In the genomic region with DNA sequence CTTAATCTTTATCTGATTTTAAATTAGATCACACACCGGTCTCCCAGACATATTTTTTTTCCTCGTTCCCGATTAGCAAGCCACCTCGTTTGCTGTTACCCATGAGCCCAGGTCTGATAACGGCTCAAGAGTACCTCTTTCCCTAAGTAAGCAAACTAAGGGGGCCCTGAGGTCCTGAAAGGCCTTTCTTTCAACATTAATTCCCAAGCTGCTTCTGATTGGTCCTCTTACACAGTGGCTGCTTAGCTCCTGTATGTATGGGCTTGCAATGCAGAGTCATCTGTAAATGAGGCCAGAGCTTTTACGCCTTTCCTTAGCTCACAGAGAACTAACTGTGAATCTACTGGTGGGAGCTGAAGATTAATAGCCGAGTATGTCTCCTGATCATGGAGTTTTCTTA, we compare ENCODE assay signal across 23 mouse cellular contexts. TPM values are rescaled to one million over a fixed set of nuclear protein-coding genes. Genes with fewer than 3 reads are reported as not detected.
A peak's percentile ranks its signal among the peaks of the same experiment; 100 is the strongest.
DNase-seq lines count a peak whose midpoint lies in the region; ATAC-seq and TF ChIP-seq lines count a peak whose summit lies in the region.
"Had no signal": no experiment of that assay in that cellular context is flagged by ENCODE, and none has a peak within 500 bp of the region (broad histone marks: within the 10 kb centered on the region; RNA-seq: fewer than 3 reads in every experiment).

No protein-coding gene starts in this region.

- no peak overlapping the region for H3K4me3 ChIP-seq in heart, postnatal 0 days (ENCODE audit: low read depth, low read length)
- H3K4me3 ChIP-seq in lung, embryonic 16.5 days (ENCODE audit: low read length), result no peak overlapping the region
- no peak overlapping the region for H3K4me3 ChIP-seq in G1E (ENCODE audit: low read depth, low read length)
- H3K4me3 ChIP-seq in stomach, embryonic 15.5 days (replicated peaks), result no peak overlapping the region
- H3K4me3 ChIP-seq: embryonic facial prominence, embryonic 12.5 days; forebrain, embryonic 12.5 days; hindbrain, embryonic 12.5 days had no signal

- H3K27ac ChIP-seq in heart, postnatal 0 days (ENCODE audit: low read depth), result no peak overlapping the region
- H3K27ac ChIP-seq in lung, embryonic 16.5 days (ENCODE audit: low read length), result no peak overlapping the region
- H3K27ac ChIP-seq in stomach, embryonic 15.5 days, result no peak overlapping the region
- H3K27ac ChIP-seq: embryonic facial prominence, embryonic 12.5 days; forebrain, embryonic 12.5 days; hindbrain, embryonic 12.5 days had no signal

- DNase-seq in heart, postnatal 0 days (ENCODE audit: low spot score), result no peak
- DNase-seq in heart, adult 18-20 months, result no peak
- DNase-seq in lung, postnatal 10 days, result no peak
- no peak for DNase-seq in G1E (ENCODE audit: low spot score)
- no peak for DNase-seq in ovary, postnatal 36 days (ENCODE audit: low spot score)
- DNase-seq: adrenal gland, postnatal 14 days; B cell, adult 2 months; cerebellum, adult 11-12 months; cerebellum, adult 9-10 months; cerebellum, postnatal 25 days; gastrocnemius, postnatal 10 days; heart, postnatal 4 days had no signal

- TF ChIP-seq CTCF in heart, postnatal 0 days (IDR thresholded peaks at IDR 0.05; ENCODE audit: low read depth), result no peak
- TF ChIP-seq CTCF in G1E (IDR thresholded peaks at IDR 0.05; ENCODE audit: low read depth, low read length), result no peak

- H3K4me2 ChIP-seq in heart, postnatal 0 days (ENCODE audit: low read depth, low read length), result 0 out of 2 replicates have a peak overlapping the region, but pooled peaks have one; percentile 4
- peak overlapping the region; percentile 37; the same call in 1 of the 2 replicates for H3K4me2 ChIP-seq in lung, embryonic 16.5 days (ENCODE audit: low read depth, low read length)
- no peak overlapping the region for H3K4me2 ChIP-seq in stomach, embryonic 15.5 days
- H3K4me2 ChIP-seq: embryonic facial prominence, embryonic 12.5 days; forebrain, embryonic 12.5 days; hindbrain, embryonic 12.5 days had no signal

- H3K9me3 ChIP-seq in heart, postnatal 0 days (replicated peaks; ENCODE audit: control insufficient read depth, low read length), result no peaks in the 10 kb centered on the region
- H3K9me3 ChIP-seq in lung, embryonic 16.5 days (ENCODE audit: control insufficient read depth, low read length), result no peaks in the 10 kb centered on the region
- no peaks in the 10 kb centered on the region for H3K9me3 ChIP-seq in G1E (replicated peaks)
- H3K9me3 ChIP-seq in stomach, embryonic 15.5 days, result no peaks in the 10 kb centered on the region
- H3K9me3 ChIP-seq: embryonic facial prominence, embryonic 12.5 days; forebrain, embryonic 12.5 days; hindbrain, embryonic 12.5 days had no signal

- no peaks in the 10 kb centered on the region for H3K27me3 ChIP-seq in heart, postnatal 0 days (ENCODE audit: control insufficient read depth, insufficient read depth, low read length)
- H3K27me3 ChIP-seq in lung, embryonic 16.5 days (ENCODE audit: control insufficient read depth, insufficient read depth, low read depth, low read length), result no peaks in the 10 kb centered on the region
- no peaks in the 10 kb centered on the region for H3K27me3 ChIP-seq in G1E (ENCODE audit: insufficient read depth, low read length)
- no peaks in the 10 kb centered on the region for H3K27me3 ChIP-seq in stomach, embryonic 15.5 days (replicated peaks)
- H3K27me3 ChIP-seq: embryonic facial prominence, embryonic 12.5 days; forebrain, embryonic 12.5 days; hindbrain, embryonic 12.5 days; Patski had no signal

- H3K36me3 ChIP-seq in heart, postnatal 0 days (replicated peaks; ENCODE audit: control insufficient read depth, insufficient read depth, low read length), result no peaks in the 10 kb centered on the region
- no peaks in the 10 kb centered on the region for H3K36me3 ChIP-seq in lung, embryonic 16.5 days (ENCODE audit: control insufficient read depth, insufficient read depth, low read length)
- no peaks in the 10 kb centered on the region for H3K36me3 ChIP-seq in G1E (replicated peaks)
- no peaks in the 10 kb centered on the region for H3K36me3 ChIP-seq in stomach, embryonic 15.5 days
- H3K36me3 ChIP-seq: embryonic facial prominence, embryonic 12.5 days; forebrain, embryonic 12.5 days; hindbrain, embryonic 12.5 days had no signal

- no peak overlapping the region for H3K9ac ChIP-seq in heart, postnatal 0 days (replicated peaks; ENCODE audit: low read depth, low read length)
- H3K9ac ChIP-seq in lung, embryonic 16.5 days (ENCODE audit: low read length), result no peak overlapping the region
- H3K9ac ChIP-seq in stomach, embryonic 15.5 days, result no peak overlapping the region
- H3K9ac ChIP-seq: embryonic facial prominence, embryonic 12.5 days; forebrain, embryonic 12.5 days; hindbrain, embryonic 12.5 days had no signal

- 44% methylated on average over 7 of the region's 7 CpGs for WGBS in heart, postnatal 0 days
- WGBS in lung, embryonic 16.5 days, result 21% methylated on average over 7 of the region's 7 CpGs
- WGBS in stomach, embryonic 15.5 days, result 43% methylated on average over 7 of the region's 7 CpGs

- no peak for TF ChIP-seq EP300 in heart, postnatal 0 days (IDR thresholded peaks at IDR 0.05; ENCODE audit: low read depth)

- H3K4me1 ChIP-seq in heart, postnatal 0 days (ENCODE audit: control insufficient read depth, insufficient read depth), result peaks cover 9% of the 10 kb centered on the region
- peaks cover 11% of the 10 kb centered on the region for H3K4me1 ChIP-seq in lung, embryonic 16.5 days (replicated peaks; ENCODE audit: control insufficient read depth, insufficient read depth, low read length)
- H3K4me1 ChIP-seq in G1E (ENCODE audit: insufficient read depth, low read depth, low read length), result peaks cover 55% of the 10 kb centered on the region
- H3K4me1 ChIP-seq in stomach, embryonic 15.5 days, result no peaks in the 10 kb centered on the region
- H3K4me1 ChIP-seq: hindbrain, embryonic 12.5 days had no signal

- no peak for ATAC-seq in heart, postnatal 0 days (ENCODE audit: insufficient read depth, low read depth)
- ATAC-seq in lung, embryonic 16.5 days (ENCODE audit: low read depth), result peak; percentile 85
- ATAC-seq in G1E (ENCODE audit: extremely low read depth, insufficient number of reproducible peaks, low FRiP score, poor library complexity, severe bottlenecking), result peak; percentile 24
- ATAC-seq in stomach, embryonic 15.5 days (ENCODE audit: insufficient read depth, low FRiP score, low read depth), result peak; percentile 60; the same call in 1 of the 2 replicates
- ATAC-seq: activated CD4-positive, CD25-positive, alpha-beta regulatory T cell, adult 4 months; CD4-positive, CD25-positive, alpha-beta regulatory T cell, adult 4 months; forebrain, embryonic 16.5 days; hindbrain, embryonic 16.5 days; inflammation-experienced regulatory T-cells, adult 6 months; Patski had no signal

RNA-seq across cellular contexts. Expression of a gene that starts 15.7 kb away (rescaled TPM):
- 0.19 TPM in 1 of 2 replicates, not detected in the other for total RNA-seq in heart, postnatal 0 days (2014; rRNA removed; ENCODE audit: low replicate concordance)
- 0.10 TPM in 1 of 2 replicates, not detected in the other for polyA plus RNA-seq in heart, postnatal 0 days (2015; fragmentation: Nextera tagmentation; extraction: Ambion mirVana)
- total RNA-seq in heart, adult 18-20 months (2021), result under 1 TPM; 0.10 to 0.51 TPM
- 0.21 and 0.62 TPM in 2 replicates for polyA plus RNA-seq in lung, embryonic 16.5 days (2015; fragmentation: Nextera tagmentation; extraction: Ambion mirVana)
- 1.9 and 2.0 TPM in 2 replicates for total RNA-seq in G1E (2014; fragmentation: Nextera tagmentation)
- 0.87 and 1.9 TPM in 2 replicates for total RNA-seq in G1E (2017)
- not detected in 2 replicates for polyA plus RNA-seq in G1E (2012)
- polyA plus RNA-seq in stomach, embryonic 15.5 days (2015; fragmentation: Nextera tagmentation; extraction: Ambion mirVana), result 0.36 and 0.37 TPM in 2 replicates
- total RNA-seq: adrenal gland, postnatal 14 days; gastrocnemius, postnatal 10 days had no signal
- polyA plus RNA-seq: forebrain, embryonic 12.5 days; hindbrain, embryonic 12.5 days had no signal
